Mouse (Mus musculus) heart, postnatal 0 days (tissue): ENCODE measurements at regions not wholly inside any gene's neighbourhood (a gene's known extent, or its start where the extent isn't known, plus 50 kb on each side); places are given as distances from the start of the nearest gene placed in this dataset.

Experiments
- ATAC-seq: fragments of 200-750 bp; cut with Nextera tagmentation; 2 replicates; pipeline ENCODE4 v1.8.0; 2017; ENCODE audit warnings: low read depth, moderate number of reproducible peaks, moderate library complexity; ENCODE audit not compliant: insufficient read depth
- DNase-seq: peaks from one replicate; pipeline ENCODE4 v3.0.0-alpha.2; 2016; ENCODE audit warnings: low spot score
- H3K27ac ChIP-seq: fragments of 300-500 bp; sonication (generic); 2 replicates; pipeline ENCODE4 v1.5.1; 2014; ENCODE audit warnings: low read depth, mild to moderate bottlenecking
- H3K27me3 ChIP-seq: fragments of 300-500 bp; sonication (generic); 2 replicates; pipeline ENCODE4 v1.6.1; 2014; ENCODE audit warnings: low read length, mixed read lengths; ENCODE audit not compliant: control insufficient read depth, insufficient read depth
- H3K36me3 ChIP-seq: fragments of 300-500 bp; sonication (generic); replicated peaks from 2 replicates; pipeline ENCODE4 v1.6.1; 2014; ENCODE audit warnings: low read length, mixed read lengths; ENCODE audit not compliant: control insufficient read depth, insufficient read depth
- H3K4me1 ChIP-seq: fragments of 300-500 bp; sonication (generic); 2 replicates; pipeline ENCODE4 v1.6.1; 2014; ENCODE audit warnings: antibody characterized with exemption; ENCODE audit not compliant: control insufficient read depth, insufficient read depth
- H3K4me2 ChIP-seq: fragments of 300-500 bp; sonication (generic); 2 replicates; pipeline ENCODE4 v1.6.1; 2014; ENCODE audit warnings: low read depth, mild to moderate bottlenecking, low read length, moderate library complexity
- H3K4me3 ChIP-seq: fragments of 300-500 bp; sonication (generic); 2 replicates; pipeline ENCODE4 v1.5.1; 2014; ENCODE audit warnings: low read depth, low read length
- H3K9ac ChIP-seq: fragments of 300-500 bp; sonication (generic); replicated peaks from 2 replicates; pipeline ENCODE4 v1.6.1; 2014; ENCODE audit warnings: low read depth, low read length, mixed read lengths
- H3K9me3 ChIP-seq: fragments of 300-500 bp; sonication (generic); replicated peaks from 2 replicates; pipeline ENCODE4 v1.6.1; 2016; ENCODE audit warnings: low read length; ENCODE audit not compliant: control insufficient read depth
- CTCF ChIP-seq: IDR thresholded peaks from 2 replicates; pipeline ENCODE4 v1.5.1; 2016; ENCODE audit warnings: antibody characterized with exemption, control low read depth, low read depth
- EP300 ChIP-seq: IDR thresholded peaks from 2 replicates; pipeline ENCODE4 v1.6.1; 2016; ENCODE audit warnings: antibody characterized with exemption, low read depth
- WGBS: fragments of 180-500 bp; shearing (Covaris S2); extraction: QIAGEN DNeasy Blood & Tissue Kit; methylation state at CpG from one replicate; pipeline ENCODE4 v1.1.7; 2014; 5-methylcytosine and 5-hydroxymethylcytosine counted together

DNA sequence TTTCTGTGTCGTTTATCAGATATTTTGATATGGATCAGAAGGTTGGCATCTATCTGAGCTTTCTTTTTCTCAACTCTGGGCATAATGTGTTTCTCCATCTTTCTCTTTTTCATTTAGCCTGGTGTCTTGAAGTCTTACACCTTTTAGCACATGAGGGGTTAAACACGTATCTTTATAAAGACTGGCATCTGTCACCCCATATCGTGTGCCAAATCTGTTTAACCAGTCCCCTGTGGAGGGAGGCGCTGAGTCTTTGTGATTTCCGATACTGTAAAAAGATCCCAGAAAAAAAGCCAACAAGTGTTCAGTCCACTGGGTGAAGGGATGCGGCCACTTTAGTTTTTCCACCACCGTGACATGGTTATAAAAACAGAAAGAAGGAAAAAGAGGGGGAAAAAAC lies 313.3 kb downstream of the Diras2 start:
- no peak for TF ChIP-seq CTCF
- no peak for TF ChIP-seq EP300
- H3K4me2 ChIP-seq: no peak overlapping the region
- no peak overlapping the region for H3K9ac ChIP-seq
- H3K27ac ChIP-seq: no peak overlapping the region
- H3K4me3 ChIP-seq: no peak overlapping the region
- H3K9me3 ChIP-seq: no peaks in the 10 kb centered on the region
- WGBS: 63% methylated on average over 7 of the region's 7 CpGs
- ATAC-seq (no peak), DNase-seq (no peak)
- H3K27me3 ChIP-seq: no peaks in the 10 kb centered on the region
- no peaks in the 10 kb centered on the region for H3K36me3 ChIP-seq
- peaks cover 4% of the 10 kb centered on the region; the same call in 1 of the 2 replicates for H3K4me1 ChIP-seq

GRCm38 (mm10) chr13:52222315-52223097 lies 308.6 kb downstream of the Diras2 start:
- Histone ChIP-seq H3K4me2 (no peak overlapping the region), H3K9me3 (no peaks in the 10 kb centered on the region), H3K4me1 (peaks cover 11% of the 10 kb centered on the region), H3K36me3 (no peaks in the 10 kb centered on the region), H3K27me3 (no peaks in the 10 kb centered on the region), H3K27ac (peak overlapping the region; percentile 4; the same call in 1 of the 2 replicates), H3K4me3 (no peak overlapping the region), H3K9ac (no peak overlapping the region)
- DNase-seq: no peak
- 39% methylated on average over 11 of the region's 11 CpGs for WGBS
- peak; percentile 55 for ATAC-seq
- TF ChIP-seq EP300: no peak
- no peak for TF ChIP-seq CTCF

DNA sequence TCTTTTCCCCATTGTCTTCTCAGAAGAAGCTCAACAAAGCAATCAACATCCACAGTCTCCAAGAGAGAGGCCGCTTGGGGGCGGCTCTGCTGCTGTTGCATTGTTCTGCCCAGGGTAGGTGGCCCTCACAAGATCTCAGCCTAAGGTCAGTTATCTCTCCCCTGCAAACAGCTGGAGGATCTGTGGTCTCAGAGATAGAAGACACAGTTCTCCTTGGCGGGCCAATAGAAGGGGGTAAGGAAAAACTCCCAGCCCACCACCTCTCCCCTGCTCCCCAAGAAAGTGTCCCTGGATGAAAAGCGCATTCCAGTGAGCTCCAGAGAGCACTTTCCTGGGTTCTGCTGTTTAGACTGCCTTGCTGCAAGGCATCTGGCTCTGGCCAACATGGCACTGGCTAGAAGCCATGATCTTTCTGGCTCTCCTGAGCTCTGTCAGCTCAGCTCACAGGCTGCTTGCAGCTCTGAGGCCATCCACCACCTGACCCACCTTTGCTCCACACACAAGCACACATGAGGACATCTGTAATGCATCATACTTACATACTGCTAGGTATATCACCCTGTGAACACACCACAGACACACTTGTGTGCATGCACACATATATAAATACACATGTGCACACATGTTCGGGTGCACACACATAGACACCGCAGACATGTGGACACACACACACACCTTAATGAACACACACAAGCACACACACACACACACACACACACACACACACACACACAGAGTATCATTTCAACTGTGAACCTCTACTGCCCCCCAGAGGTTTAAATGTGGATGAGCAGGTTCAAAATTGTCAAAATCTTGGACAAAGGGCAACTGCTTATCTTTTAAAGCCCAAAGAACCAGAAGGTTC lies 307.7 kb downstream of the Diras2 start:
- 47% methylated on average over 6 of the region's 6 CpGs for WGBS
- DNase-seq (peak; percentile 36), ATAC-seq (peak; percentile 56)
- Histone ChIP-seq H3K9ac (no peak overlapping the region), H3K4me2 (no peak overlapping the region), H3K9me3 (no peaks in the 10 kb centered on the region), H3K27ac (peak overlapping the region; percentile 4; the same call in 1 of the 2 replicates), H3K27me3 (no peaks in the 10 kb centered on the region), H3K36me3 (no peaks in the 10 kb centered on the region), H3K4me1 (peaks cover 11% of the 10 kb centered on the region), H3K4me3 (no peak overlapping the region)
- TF ChIP-seq EP300: no peak
- peak; percentile 75 for TF ChIP-seq CTCF

DNA sequence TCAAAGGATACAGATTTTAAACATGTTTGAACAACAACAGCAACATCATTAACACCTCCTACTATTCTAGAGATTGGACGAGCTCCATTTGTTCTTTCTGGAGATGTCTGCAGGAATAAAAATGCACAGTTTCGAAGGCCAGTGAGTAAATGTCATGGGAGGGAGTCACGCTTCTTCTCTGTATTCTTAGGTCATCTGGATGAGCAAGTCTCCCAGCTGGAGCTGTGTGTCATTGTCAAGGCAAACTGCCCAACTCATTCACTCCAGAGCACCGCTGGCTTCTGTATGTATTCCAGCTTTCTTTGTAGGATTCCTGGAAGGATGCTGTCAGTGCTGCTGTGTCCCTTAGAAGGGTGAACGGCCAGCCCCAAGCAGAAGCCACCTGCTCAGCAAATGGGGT lies 297.1 kb downstream of the Diras2 start:
- 66% methylated on average over 5 of the region's 5 CpGs for WGBS
- no peaks in the 10 kb centered on the region for H3K36me3 ChIP-seq
- H3K4me1 ChIP-seq: peaks cover 16% of the 10 kb centered on the region; the same call in 1 of the 2 replicates
- peak; percentile 15; the same call in 1 of the 2 replicates for ATAC-seq
- TF ChIP-seq CTCF (no peak), EP300 (no peak)
- no peak overlapping the region for H3K9ac ChIP-seq
- no peaks in the 10 kb centered on the region for H3K27me3 ChIP-seq
- H3K4me2 ChIP-seq: no peak overlapping the region
- DNase-seq: no peak
- no peak overlapping the region for H3K4me3 ChIP-seq
- H3K27ac ChIP-seq: no peak overlapping the region
- H3K9me3 ChIP-seq: no peaks in the 10 kb centered on the region

GRCm38 (mm10) chr13:52236105-52236504 lies 295.0 kb downstream of the Diras2 start:
- WGBS: 8% methylated on average over 10 of the region's 10 CpGs
- no peaks in the 10 kb centered on the region for H3K36me3 ChIP-seq
- peak; percentile 76 for DNase-seq
- H3K4me3 ChIP-seq: peak overlapping the region; percentile 7; the same call in 1 of the 2 replicates
- peak overlapping the region; percentile 43 for H3K27ac ChIP-seq
- peak; percentile 83 for ATAC-seq
- peaks cover 16% of the 10 kb centered on the region; the same call in 1 of the 2 replicates for H3K4me1 ChIP-seq
- H3K4me2 ChIP-seq: peak overlapping the region; percentile 27
- H3K27me3 ChIP-seq: no peaks in the 10 kb centered on the region
- H3K9me3 ChIP-seq: no peaks in the 10 kb centered on the region
- H3K9ac ChIP-seq: no peak overlapping the region
- no peak for TF ChIP-seq CTCF
- TF ChIP-seq EP300: peak; percentile 44; the same call in 1 of the 2 replicates
